Mouse (Mus musculus) lung, postnatal 25 days (tissue): ENCODE measurements around the gene Exoc4.

Experiments
- DNase-seq: peaks from one replicate; pipeline ENCODE4 v3.0.0; 2022; ENCODE audit warnings: low spot score

Exoc4 gene

DNA sequence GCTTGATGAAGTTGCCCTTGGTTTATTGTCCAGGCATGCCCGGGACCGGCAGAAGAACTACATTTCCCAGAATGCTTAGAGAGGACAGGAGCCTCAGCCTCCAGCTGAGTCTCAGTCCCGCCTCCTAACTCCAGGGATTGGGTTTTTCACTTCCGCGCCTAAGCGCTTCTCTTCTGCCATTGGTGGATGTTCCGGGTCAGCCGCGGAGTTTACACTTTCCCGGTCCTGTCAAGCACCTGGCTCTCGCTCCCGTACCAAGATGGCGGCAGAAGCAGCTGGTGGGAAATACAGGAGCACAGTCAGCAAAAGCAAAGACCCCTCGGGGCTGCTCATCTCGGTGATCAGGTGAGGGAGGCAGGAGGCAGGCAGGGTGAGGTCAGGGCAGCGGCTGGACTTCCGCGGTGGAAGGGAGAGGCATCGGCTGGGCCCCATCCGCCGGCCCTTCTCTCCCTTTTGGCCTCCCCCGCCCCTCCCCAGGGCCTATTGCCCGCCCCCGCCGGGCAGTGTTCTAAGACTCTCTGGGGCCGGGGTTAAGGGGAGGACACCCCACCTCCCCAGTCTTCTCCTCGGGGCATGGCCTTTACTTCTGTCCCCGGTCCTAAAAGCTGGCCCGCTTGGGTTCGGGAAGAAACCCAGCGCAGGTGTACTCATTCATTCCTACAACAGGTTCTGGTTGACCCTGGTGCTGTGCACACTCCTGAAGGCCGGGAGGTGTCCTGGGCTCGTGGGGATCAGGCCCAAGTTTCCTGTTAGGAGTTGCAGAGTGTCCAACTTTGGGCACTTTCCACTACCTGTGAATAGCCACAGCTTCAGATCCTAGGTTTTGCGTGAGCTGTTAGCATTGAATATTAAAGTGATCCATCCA, at the start of gene Exoc4:
Gene Exoc4 (plus strand): TSS at position 192 of the 865 bp plus-strand sequence.
- DNase-seq: peak; percentile 98

DNA sequence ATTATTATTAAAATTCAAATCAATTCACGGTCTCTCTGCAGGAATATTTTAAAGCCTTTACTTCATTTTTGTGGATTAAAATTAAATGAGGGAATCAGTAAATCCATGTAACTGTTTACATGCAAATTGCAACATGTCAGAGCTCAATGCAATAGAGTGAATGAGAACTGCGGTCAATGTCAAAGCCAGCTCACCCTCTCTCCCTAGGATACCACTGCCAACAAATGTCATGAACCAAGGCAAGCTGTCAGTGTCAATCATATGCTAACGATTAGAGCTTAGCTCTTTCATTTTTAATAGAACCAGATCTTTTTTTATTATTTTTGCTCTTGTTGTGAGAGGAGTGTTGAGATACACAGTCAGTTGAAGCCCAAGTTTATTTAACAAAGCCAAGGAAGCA, 30.1 kb upstream of the Exoc4 start:
- no peak for DNase-seq

- DNase-seq: no peak
These were observed 22.2 kb upstream of the Exoc4 start for GRCm38 (mm10) chr6:33226700-33227099.

DNA sequence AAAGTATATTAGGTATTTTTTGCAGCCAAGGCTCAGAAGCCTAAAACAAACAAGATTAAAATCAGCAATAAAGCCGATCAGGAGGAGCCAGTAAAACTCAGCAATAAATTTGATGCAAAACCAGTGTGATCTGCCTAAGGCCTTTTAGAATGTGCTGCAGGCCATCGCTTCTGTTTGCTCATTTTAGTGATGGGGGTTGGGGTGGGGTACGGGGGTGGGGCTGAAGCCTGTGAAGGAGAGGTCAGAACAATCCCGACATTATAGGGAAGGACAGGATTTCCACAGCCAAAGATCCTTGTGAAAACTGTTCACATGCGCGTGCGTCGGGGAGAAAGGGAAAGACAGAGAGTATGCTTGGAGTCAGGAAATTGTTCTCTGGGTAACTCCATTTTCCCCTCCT, 21.5 kb upstream of the Exoc4 start:
- no peak for DNase-seq

GRCm38 (mm10) chr6:33241250-33241649, 7.6 kb upstream of the Exoc4 start:
- no peak for DNase-seq

DNA sequence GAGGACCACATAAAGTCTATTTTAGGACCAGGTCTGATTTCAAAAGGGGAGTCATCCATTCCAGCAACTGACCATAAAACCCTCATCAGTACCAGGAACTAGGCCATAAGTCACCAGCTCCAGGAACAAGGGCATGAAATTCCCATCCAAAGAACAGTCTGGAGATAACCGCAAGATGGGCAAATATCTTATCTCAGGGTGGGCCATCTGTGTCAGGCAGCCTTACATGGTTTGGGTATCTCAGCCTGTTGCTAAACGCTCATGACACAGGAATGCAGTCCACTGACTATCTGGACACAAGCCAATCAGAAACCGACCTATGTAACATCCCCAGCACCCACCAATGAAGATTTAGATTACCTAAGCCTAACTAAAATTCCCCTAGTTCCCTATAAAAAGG, 4.3 kb upstream of the Exoc4 start:
- no peak for DNase-seq

DNA sequence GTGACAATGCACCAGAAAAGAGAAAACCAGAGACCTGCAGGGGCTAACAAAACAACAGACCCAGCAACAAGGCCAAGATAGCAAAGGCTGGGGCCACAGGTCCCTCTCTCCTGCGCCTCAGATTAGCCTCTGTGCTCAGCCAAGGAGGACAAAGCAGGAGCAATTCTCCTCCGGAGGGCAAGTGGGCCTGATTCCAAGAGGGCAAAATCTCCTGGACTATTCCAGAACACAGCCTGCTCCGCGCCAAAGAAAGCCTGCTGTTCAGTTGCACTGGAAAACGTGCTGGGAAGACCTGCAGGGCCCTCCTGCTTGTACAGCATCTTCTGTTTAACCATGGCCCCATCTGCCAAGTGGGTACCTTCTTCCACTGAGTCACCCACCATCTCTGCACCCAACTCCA, 1.7 kb upstream of the Exoc4 start:
- no peak for DNase-seq

GRCm38 (mm10) chr6:33247576-33248355, 1.1 kb upstream of the Exoc4 start:
- no peak for DNase-seq

DNA sequence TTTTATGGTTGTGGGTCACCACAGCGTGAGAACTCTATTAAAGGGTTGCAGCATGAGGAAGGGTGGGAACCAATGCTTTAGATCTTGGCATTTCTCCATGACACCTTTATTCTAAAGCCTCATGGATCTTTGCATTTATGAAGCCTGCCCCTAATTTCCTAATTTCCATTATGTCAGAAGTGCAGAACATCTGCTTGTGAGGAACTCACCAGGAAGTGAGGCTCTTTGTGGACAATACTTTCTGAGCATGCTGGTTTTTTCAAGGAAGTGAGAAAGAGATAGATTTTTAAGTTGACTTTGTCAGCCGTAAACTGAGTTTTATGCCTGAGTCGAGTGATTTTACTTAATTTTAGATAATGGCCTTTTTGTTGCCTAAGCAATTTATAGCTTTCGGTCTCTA, 7.8 kb downstream of the Exoc4 start:
- DNase-seq: no peak

DNA sequence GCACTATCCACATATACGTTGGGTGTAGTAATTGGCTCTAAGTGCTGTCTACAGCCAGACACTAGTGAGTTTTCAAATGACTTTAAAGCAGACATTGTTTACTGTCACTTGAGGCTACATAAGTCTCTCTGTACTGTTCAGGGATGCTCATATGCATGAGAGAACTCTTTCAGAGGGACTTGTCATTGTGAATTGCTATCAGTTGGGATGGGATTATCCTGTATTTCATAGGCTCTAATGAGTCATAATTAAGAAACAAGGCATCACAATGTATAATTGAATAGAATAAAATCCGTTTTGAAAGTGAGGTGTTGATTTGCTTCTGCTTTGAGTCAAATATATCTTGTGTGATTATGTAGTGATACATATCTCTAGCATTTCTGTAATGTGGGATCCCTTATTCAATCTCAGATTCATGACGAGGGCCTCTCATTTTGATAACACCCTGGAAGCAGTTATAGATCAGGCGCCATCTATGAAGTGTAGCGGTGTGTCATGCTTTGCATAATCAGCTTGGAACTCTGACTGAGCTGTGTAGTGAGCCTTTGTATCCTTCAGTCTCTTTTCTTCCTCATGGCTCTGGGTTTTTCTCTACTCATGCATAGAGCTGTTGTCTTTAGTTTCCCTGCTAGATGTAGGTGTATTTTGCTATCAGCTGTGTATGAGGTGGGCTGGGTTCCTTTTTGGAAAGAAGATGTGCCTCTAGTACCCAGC, 8.3 kb downstream of the Exoc4 start:
- no peak for DNase-seq

GRCm38 (mm10) chr6:33259926-33260325, 11.0 kb downstream of the Exoc4 start:
- no peak for DNase-seq

GRCm38 (mm10) chr6:33261606-33262005, 12.7 kb downstream of the Exoc4 start:
- no peak for DNase-seq

DNA sequence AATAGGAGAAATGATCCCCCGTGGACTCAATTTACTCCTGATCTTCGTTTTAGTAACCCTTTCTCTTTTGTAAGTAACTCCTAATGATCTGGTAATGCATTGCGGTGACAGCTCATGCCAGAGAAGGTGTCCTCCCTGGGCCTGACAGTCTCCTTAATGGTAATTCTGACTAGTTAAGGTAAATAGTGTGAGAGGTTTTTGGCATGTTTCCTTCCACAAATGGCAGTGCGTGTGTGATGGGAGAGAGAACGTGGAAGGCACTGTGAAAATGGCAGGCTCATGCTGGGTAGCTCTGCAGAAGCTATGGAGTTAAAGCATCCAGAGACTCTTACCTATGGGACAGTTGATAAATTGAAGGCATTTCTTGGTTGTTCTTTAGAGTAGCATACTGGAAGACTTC, 15.1 kb downstream of the Exoc4 start:
- DNase-seq: no peak

DNA sequence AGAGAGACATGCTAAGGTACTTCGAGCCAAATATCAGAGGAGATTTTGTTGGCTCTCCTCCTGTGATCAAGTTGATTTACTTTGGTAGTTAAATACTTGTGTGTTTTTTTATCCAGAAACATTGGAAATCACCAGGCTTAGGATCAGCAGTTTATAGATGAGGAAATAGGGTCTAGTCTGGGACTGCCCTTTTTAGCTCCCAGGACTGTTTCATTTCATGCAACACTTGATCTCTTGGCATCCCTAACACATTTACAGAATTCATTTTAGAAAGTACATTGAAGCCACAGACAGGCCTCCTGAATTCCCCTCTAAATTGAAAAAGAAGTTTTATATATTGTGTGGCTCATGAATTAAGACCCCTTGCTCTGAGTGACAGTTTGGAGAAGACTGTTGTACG, 15.5 kb downstream of the Exoc4 start:
- DNase-seq: peak; percentile 8

GRCm38 (mm10) chr6:33267571-33267970, 18.7 kb downstream of the Exoc4 start:
- no peak for DNase-seq

DNA sequence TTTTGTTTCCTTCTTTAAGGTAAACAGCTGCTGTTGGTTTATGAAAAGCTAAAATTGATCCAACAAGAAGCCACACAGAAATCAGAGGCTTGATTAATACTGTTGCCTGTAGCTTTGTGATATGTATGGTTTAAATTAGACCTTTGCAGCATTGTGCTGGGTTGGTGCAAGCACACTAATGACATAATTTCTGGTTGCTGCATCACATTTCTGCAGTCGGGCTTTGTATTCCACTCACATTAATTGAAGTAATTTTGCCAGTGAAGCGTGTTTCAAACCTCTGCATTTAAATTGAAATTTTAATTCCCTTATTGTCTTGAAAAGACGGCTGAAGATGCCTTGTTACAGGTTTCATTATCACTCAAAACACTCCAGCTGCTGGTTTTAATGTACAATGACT, 34.6 kb downstream of the Exoc4 start:
- DNase-seq: no peak

GRCm38 (mm10) chr6:33283936-33284335, 35.1 kb downstream of the Exoc4 start:
- no peak for DNase-seq

DNA sequence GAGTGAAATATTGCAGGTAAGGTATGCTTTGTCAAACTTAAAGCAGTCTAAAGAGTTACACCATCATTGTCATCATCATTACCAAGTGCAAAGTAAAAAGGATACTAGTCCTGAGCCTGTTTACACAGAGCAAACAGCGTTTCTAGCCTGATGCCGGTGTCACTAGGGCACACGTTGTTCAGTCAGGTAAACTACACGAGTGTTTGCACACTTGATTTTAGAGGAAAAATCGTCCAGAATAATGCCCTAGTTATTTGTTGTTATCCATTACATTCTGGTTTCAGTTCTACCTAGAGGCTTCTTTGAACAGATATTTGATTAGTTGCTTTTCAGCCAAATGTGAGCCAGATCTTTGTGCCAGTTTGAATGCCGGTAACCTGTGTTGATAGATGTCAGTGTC, 37.5 kb downstream of the Exoc4 start:
- no peak for DNase-seq

GRCm38 (mm10) chr6:33294626-33295025, 45.7 kb downstream of the Exoc4 start:
- no peak for DNase-seq

DNA sequence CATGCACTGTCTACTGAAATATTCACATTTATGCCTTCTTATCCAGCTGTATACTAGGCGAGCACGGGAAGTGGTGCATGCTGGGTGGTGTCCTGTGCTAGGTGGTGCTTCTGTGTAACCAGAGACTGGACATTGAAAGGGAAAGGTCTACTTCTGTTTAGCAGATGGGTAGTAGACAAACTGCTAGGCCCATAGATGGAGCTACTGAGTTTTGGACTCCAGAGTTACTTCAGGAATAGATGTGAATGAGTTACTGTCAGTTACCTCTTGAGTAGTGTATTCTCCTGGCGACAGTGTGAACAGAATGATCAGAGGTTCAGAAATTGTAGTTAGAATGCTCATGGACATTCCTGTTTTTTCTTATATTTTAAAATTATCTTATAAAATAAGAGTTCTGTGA, 48.7 kb downstream of the Exoc4 start:
- no peak for DNase-seq

DNA sequence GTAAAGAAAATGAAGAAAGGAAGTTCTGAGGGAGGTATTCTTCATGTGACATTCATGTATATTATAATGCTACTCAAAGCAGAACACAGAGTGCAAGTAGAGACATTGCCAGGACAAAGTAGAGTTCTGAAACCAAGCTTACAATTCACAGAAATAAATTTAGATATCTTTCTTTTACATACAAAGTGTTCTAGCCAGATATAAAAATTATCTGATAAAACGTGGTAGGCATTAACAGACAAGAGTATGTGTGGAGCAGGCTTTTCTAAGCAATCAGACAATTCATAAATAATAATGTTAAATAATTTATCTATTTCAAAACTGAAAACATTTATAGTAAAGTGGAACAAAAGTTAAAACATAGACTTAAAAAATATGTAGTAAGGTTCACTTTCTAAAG, 49.9 kb downstream of the Exoc4 start:
- no peak for DNase-seq

GRCm38 (mm10) chr6:33305996-33306395, 57.1 kb downstream of the Exoc4 start:
- DNase-seq: no peak

DNA sequence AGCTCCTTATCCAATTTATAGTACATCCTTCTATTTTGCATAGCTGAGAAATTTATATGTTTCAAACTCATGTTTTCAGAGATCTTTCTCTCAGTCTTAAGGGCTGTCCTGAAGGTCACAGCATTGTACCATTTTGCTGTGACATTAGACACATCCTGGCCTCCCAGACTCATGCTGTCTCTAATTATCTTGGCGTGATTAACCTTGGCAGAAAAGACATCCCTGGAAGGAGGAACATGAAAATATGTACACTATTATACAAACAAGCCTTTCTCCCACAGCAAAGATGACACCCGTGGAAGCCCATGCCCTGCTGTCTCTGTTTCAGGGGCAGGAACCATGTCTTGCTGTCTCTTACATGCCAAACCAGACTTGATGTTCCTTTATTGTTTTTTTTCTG, 59.8 kb downstream of the Exoc4 start:
- DNase-seq: no peak
